Comparison of ENCODE assay signal across 8 mouse cellular contexts in the genomic region with DNA sequence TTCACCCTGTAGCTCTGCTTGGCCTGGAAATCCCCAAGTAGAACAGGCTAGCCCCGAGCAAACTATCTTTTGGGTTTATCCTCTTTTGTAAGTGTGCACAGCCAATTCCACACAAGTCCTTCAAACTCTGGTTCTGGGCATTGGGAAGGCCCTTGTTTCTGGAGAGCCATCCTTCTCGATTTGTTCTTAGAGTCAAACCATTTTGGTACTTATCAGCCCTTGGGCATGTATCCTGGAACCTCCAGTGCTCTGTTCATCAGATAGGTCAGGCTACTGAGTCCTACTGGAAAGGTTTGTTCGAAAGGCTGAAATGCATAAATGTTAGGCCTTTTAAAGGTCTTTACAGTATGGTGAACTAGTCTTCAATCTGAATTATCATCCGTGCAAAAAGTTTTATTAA. TPM values are rescaled to one million over a fixed set of nuclear protein-coding genes. Genes with fewer than 3 reads are reported as not detected.
A peak's percentile ranks its signal among the peaks of the same experiment; 100 is the strongest.
DNase-seq lines count a peak whose midpoint lies in the region; ATAC-seq and TF ChIP-seq lines count a peak whose summit lies in the region.

No protein-coding gene starts in this region.

- H3K79me2 ChIP-seq in myocyte (ENCODE audit: control insufficient read depth, insufficient read depth), result peaks cover 32% of the 10 kb centered on the region

- ATAC-seq in embryonic facial prominence, embryonic 12.5 days (ENCODE audit: insufficient number of reproducible peaks, insufficient read depth, low FRiP score, low TSS enrichment), result no peak
- no peak for ATAC-seq in hindbrain, postnatal 0 days
- ATAC-seq in inflammation-experienced regulatory T-cells, adult 6 months, result no peak

- no peaks in the 10 kb centered on the region for H3K9me3 ChIP-seq in embryonic facial prominence, embryonic 12.5 days
- H3K9me3 ChIP-seq in hindbrain, postnatal 0 days (ENCODE audit: low read length), result no peaks in the 10 kb centered on the region

- no peak overlapping the region for H3ac ChIP-seq in myocyte (ENCODE audit: control insufficient read depth, insufficient read length)

- H3K4me2 ChIP-seq in embryonic facial prominence, embryonic 12.5 days (replicated peaks), result peak overlapping the region; percentile 65
- H3K4me2 ChIP-seq in hindbrain, postnatal 0 days (ENCODE audit: low read depth, low read length), result peak overlapping the region; percentile 84
- H3K4me2 ChIP-seq in myocyte (ENCODE audit: low read depth), result peak overlapping the region; percentile 84

- H3K27me3 ChIP-seq in embryonic facial prominence, embryonic 12.5 days, result no peaks in the 10 kb centered on the region
- no peaks in the 10 kb centered on the region for H3K27me3 ChIP-seq in hindbrain, postnatal 0 days (ENCODE audit: insufficient read depth, low read length)
- no peaks in the 10 kb centered on the region for H3K27me3 ChIP-seq in myocyte (ENCODE audit: control insufficient read depth, insufficient read depth, insufficient read length)

- H3K9ac ChIP-seq in embryonic facial prominence, embryonic 12.5 days, result peak overlapping the region; percentile 97
- H3K9ac ChIP-seq in hindbrain, postnatal 0 days (replicated peaks; ENCODE audit: low read length), result peak overlapping the region; percentile 98; the same call in 1 of the 2 replicates

- no peaks in the 10 kb centered on the region for H3K36me3 ChIP-seq in embryonic facial prominence, embryonic 12.5 days
- no peaks in the 10 kb centered on the region for H3K36me3 ChIP-seq in hindbrain, postnatal 0 days (ENCODE audit: insufficient read depth, low read length)
- H3K36me3 ChIP-seq in myocyte (ENCODE audit: control insufficient read depth, insufficient read depth), result no peaks in the 10 kb centered on the region

- 44% methylated on average over 4 of the region's 4 CpGs for WGBS in lung, adult 2 months
- WGBS in embryonic facial prominence, embryonic 12.5 days, result 53% methylated on average over 4 of the region's 4 CpGs
- 52% methylated on average over 4 of the region's 4 CpGs for WGBS in hindbrain, postnatal 0 days

- no peak for TF ChIP-seq CTCF in lung, adult 2 months (IDR thresholded peaks at IDR 0.05; ENCODE audit: insufficient read depth, low read length)
- no peak for TF ChIP-seq CTCF in hindbrain, postnatal 0 days (IDR thresholded peaks at IDR 0.05; ENCODE audit: low read depth)

- peaks cover 10% of the 10 kb centered on the region; the same call in 1 of the 2 replicates for H3K4me1 ChIP-seq in lung, adult 2 months (ENCODE audit: control insufficient read depth, insufficient read depth, low read length)
- H3K4me1 ChIP-seq in embryonic facial prominence, embryonic 12.5 days, result peaks cover 16% of the 10 kb centered on the region
- H3K4me1 ChIP-seq in hindbrain, postnatal 0 days (ENCODE audit: insufficient read depth, low read length), result 0 out of 2 replicates have a peak, but pooled peaks cover 15% of the 10 kb centered on the region

- no peak for DNase-seq in lung, adult 2 months
- no peak for DNase-seq in lung, postnatal 25 days (ENCODE audit: low spot score)
- no peak for DNase-seq in hindbrain, postnatal 0 days (ENCODE audit: low spot score)
- DNase-seq in adrenal gland, postnatal 36 days, result no peak
- no peak for DNase-seq in thymus, postnatal 14 days

- no peak for TF ChIP-seq POLR2A in lung, adult 2 months (IDR thresholded peaks at IDR 0.05; ENCODE audit: borderline replicate concordance, extremely low read depth, low read depth, low read length)
- no peak for TF ChIP-seq POLR2A in myocyte (IDR thresholded peaks at IDR 0.05; ENCODE audit: insufficient read length, low read depth)

- no peak overlapping the region for H3K27ac ChIP-seq in embryonic facial prominence, embryonic 12.5 days
- peak overlapping the region; percentile 95 for H3K27ac ChIP-seq in hindbrain, postnatal 0 days

- H3K4me3 ChIP-seq in lung, adult 2 months (replicated peaks; ENCODE audit: extremely low read depth, low read depth, low read length), result peak overlapping the region; percentile 81
- peak overlapping the region; percentile 99 for H3K4me3 ChIP-seq in embryonic facial prominence, embryonic 12.5 days
- H3K4me3 ChIP-seq in hindbrain, postnatal 0 days (ENCODE audit: low read length), result peak overlapping the region; percentile 93
- H3K4me3 ChIP-seq in myocyte, result peak overlapping the region; percentile 39

TF ChIP-seq in myocyte, 11 proteins besides CTCF, POLR2A, EP300 and RAD21:
- TF ChIP-seq POLR2AphosphoS2 (IDR thresholded peaks at IDR 0.05; ENCODE audit: insufficient read length, low read depth) (no peak), REST (IDR thresholded peaks at IDR 0.05; ENCODE audit: insufficient read depth, insufficient read length) (no peak), SRF (IDR thresholded peaks at IDR 0.05; ENCODE audit: control insufficient read depth, insufficient read length, low read depth) (no peak), CEBPB (IDR thresholded peaks at IDR 0.05; ENCODE audit: insufficient read depth, poor library complexity, severe bottlenecking) (no peak), TCF3 (IDR thresholded peaks at IDR 0.05; ENCODE audit: insufficient read length, low read depth) (no peak), MYOD1 (IDR thresholded peaks at IDR 0.05; ENCODE audit: control insufficient read depth in 1 of 3, insufficient read length in 2 of 3, low read depth in 2 of 3) (no peak), USF1 (IDR thresholded peaks at IDR 0.05; ENCODE audit: low read depth) (no peak), MYOG (IDR thresholded peaks at IDR 0.05; ENCODE audit: control insufficient read depth in 1 of 3, insufficient read depth in 1 of 3, insufficient read length in 2 of 3, low read depth in 2 of 3) (no peak), TCF12 (IDR thresholded peaks at IDR 0.05; ENCODE audit: insufficient read depth, poor library complexity, severe bottlenecking) (no peak), E2F4 (IDR thresholded peaks at IDR 0.05; ENCODE audit: insufficient read depth) (no peak), MAX (IDR thresholded peaks at IDR 0.05; ENCODE audit: low read depth) (no peak)

RNA-seq across cellular contexts. Expression of a gene that starts 0.9 kb away (rescaled TPM):
- 11.2 and 14.9 TPM in 2 replicates for polyA plus RNA-seq in lung, adult 2 months (2012; rRNA removed)
- polyA plus RNA-seq in embryonic facial prominence, embryonic 12.5 days (2016; fragmentation: Nextera tagmentation; extraction: Ambion mirVana), result 9.0 and 9.3 TPM in 2 replicates
- 68.4 and 73.6 TPM in 2 replicates for total RNA-seq in hindbrain, postnatal 0 days (2014; rRNA removed)
- 7.3 and 8.7 TPM in 2 replicates for polyA plus RNA-seq in hindbrain, postnatal 0 days (2015; fragmentation: Nextera tagmentation; extraction: Ambion mirVana)
- 8.2 TPM for polyA plus RNA-seq in myocyte (2012; fragmentation: generic; extraction: Trizol)
- polyA plus RNA-seq in inflammation-experienced regulatory T-cells, adult 6 months (2017; shearing (Covaris generic)), result 1 to 10 TPM; 2.0 to 2.7 (median 2.4) TPM
- total RNA-seq in adrenal gland, postnatal 36 days (2021), result 10 to 100 TPM; 60.4 to 69.7 TPM

RNA-seq across cellular contexts. Expression of a gene that starts 41.9 kb away (rescaled TPM):
- polyA plus RNA-seq in lung, adult 2 months (2012; rRNA removed), result not detected in 2 replicates
- polyA plus RNA-seq in embryonic facial prominence, embryonic 12.5 days (2016; fragmentation: Nextera tagmentation; extraction: Ambion mirVana), result not detected in 2 replicates
- total RNA-seq in hindbrain, postnatal 0 days (2014; rRNA removed), result not detected in 2 replicates
- not detected in 2 replicates for polyA plus RNA-seq in hindbrain, postnatal 0 days (2015; fragmentation: Nextera tagmentation; extraction: Ambion mirVana)
- polyA plus RNA-seq in myocyte (2012; fragmentation: generic; extraction: Trizol), result not detected
- polyA plus RNA-seq in inflammation-experienced regulatory T-cells, adult 6 months (2017; shearing (Covaris generic)), result not detected
- total RNA-seq in adrenal gland, postnatal 36 days (2021), result not detected

Comparison
In these comparisons a context has a peak if more than half of its experiments do, and no peak if none do; other contexts are left out.
1. H3K4me3 ChIP-seq: peak in every context shown above with its lines; median percentile 99 in embryonic facial prominence, embryonic 12.5 days; 93 in hindbrain, postnatal 0 days; 81 in lung, adult 2 months; 39 in myocyte.